Mouse (Mus musculus): ENCODE measurements around the gene Pde11a. TPM values are rescaled to one million over a fixed set of nuclear protein-coding genes. Genes with fewer than 3 reads are reported as not detected.

Gene Pde11a
- polyA plus RNA-seq, 1 experiment from 2014 or later, result 0.52 TPM

DNA sequence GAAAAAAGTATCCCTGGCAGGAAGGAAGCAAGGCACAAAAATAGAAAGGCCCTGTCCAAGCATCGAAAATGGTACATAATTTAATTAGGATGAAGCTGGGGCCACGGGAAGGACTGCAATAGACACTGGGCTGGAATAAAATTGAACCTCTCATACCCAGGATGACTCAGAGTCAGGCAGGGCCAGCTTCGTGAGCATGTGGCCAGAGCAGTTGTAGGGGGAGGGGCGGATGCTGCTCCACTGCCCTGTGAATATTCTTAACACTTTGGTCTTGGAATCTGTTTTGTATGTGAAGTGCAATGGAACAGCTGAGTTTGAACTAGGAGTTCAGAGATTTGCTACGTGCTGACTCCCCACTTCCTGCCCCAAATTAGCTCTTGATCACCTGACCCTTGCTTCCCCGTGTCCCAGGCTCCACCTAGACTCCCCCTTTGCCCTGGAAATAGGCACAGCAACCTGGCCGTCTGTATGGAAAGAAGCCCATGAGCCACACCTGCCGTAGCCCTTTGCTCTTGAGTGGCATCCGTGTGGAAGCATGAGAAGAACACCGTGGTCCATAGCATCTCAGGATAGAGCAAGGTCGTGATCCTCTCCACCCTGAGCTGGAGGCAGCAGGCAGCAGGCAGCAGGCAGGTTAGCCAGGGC is 6.3 kb downstream of the Pde11a start:
- Histone ChIP-seq H3K27ac (replicated peaks; ENCODE audit: low read depth, low read length) (no peak overlapping the region), H3K9me3 (ENCODE audit: control insufficient read depth, low read length) (no peaks in the 10 kb centered on the region), H3K4me3 (ENCODE audit: low read depth, low read length) (no peak overlapping the region), H3K27me3 (ENCODE audit: control insufficient read depth, insufficient read depth, low read length) (no peaks in the 10 kb centered on the region), H3K9ac (ENCODE audit: low read length) (no peak overlapping the region), H3K4me2 (ENCODE audit: low read depth, severe bottlenecking) (no peak overlapping the region), H3K36me3 (ENCODE audit: control insufficient read depth, insufficient read depth, low read length) (no peaks in the 10 kb centered on the region), H3K4me1 (ENCODE audit: control insufficient read depth, insufficient read depth, low read length) (no peaks in the 10 kb centered on the region; the same call in 1 of the 2 replicates)
- 73% methylated on average over 11 of the region's 11 CpGs for WGBS
- ATAC-seq (ENCODE audit: insufficient number of reproducible peaks, low FRiP score, low TSS enrichment, low read depth) (no peak), DNase-seq (ENCODE audit: low spot score) (peak; percentile 18)

DNA sequence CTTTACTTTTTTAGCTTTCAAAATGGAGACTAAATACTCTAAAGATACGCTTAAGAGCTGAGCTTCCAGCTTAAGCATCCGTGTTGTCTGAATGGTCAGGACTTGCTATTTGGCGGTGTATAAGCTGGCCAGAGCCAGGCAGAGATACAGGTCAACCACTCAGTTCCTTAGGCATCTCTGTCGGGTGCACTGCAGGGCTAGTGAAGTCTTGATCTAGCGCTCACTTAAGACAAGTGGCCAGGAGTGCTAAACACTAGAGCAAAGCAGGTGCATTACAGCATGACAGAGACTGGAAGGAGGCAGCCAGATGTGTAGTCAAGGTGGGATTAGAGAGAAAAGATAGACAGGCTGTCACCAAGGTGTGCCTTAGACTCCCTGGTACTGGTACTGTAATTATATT is 8.5 kb downstream of the Pde11a start:
- no peak for ATAC-seq (ENCODE audit: insufficient number of reproducible peaks, low FRiP score, low TSS enrichment, low read depth)
- no peaks in the 10 kb centered on the region; the same call in 1 of the 2 replicates for H3K4me1 ChIP-seq (ENCODE audit: control insufficient read depth, insufficient read depth, low read length)
- DNase-seq (ENCODE audit: low spot score), result peak; percentile 11
- H3K9me3 ChIP-seq (ENCODE audit: control insufficient read depth, low read length), result no peaks in the 10 kb centered on the region
- H3K27me3 ChIP-seq (ENCODE audit: control insufficient read depth, insufficient read depth, low read length), result no peaks in the 10 kb centered on the region
- H3K27ac ChIP-seq (replicated peaks; ENCODE audit: low read depth, low read length), result no peak overlapping the region
- H3K4me2 ChIP-seq (ENCODE audit: low read depth, severe bottlenecking), result no peak overlapping the region
- 92% methylated on average over 5 of the region's 5 CpGs for WGBS
- H3K36me3 ChIP-seq (ENCODE audit: control insufficient read depth, insufficient read depth, low read length), result no peaks in the 10 kb centered on the region
- no peak overlapping the region for H3K9ac ChIP-seq (ENCODE audit: low read length)
- no peak overlapping the region for H3K4me3 ChIP-seq (ENCODE audit: low read depth, low read length)

DNA sequence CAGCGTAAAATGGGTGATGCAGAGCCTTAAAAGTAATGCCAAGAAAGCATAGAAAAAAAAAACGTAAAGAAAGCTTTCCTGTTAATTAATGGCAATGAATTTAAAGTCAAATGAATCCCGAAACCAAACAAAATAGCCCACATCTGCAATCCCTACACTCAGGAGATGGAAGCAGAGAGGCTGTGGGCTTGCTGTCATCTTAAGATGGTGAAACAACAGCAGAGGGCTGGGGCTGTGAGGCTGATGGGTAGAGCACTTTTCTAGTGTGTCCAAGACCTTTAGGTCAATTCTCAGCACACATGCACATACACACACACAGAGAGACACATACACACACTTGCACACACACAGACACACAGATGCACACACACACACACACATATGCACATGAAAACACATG is 12.4 kb downstream of the Pde11a start:
- no peak for ATAC-seq (ENCODE audit: insufficient number of reproducible peaks, low FRiP score, low TSS enrichment, low read depth)
- Histone ChIP-seq H3K27ac (replicated peaks; ENCODE audit: low read depth, low read length) (no peak overlapping the region), H3K36me3 (ENCODE audit: control insufficient read depth, insufficient read depth, low read length) (no peaks in the 10 kb centered on the region), H3K9ac (ENCODE audit: low read length) (no peak overlapping the region), H3K27me3 (ENCODE audit: control insufficient read depth, insufficient read depth, low read length) (no peaks in the 10 kb centered on the region), H3K4me1 (ENCODE audit: control insufficient read depth, insufficient read depth, low read length) (no peaks in the 10 kb centered on the region), H3K4me3 (ENCODE audit: low read depth, low read length) (no peak overlapping the region), H3K9me3 (ENCODE audit: control insufficient read depth, low read length) (no peaks in the 10 kb centered on the region), H3K4me2 (ENCODE audit: low read depth, severe bottlenecking) (no peak overlapping the region)
- WGBS, result 83% methylated on average over 3 of the region's 3 CpGs
- DNase-seq (ENCODE audit: low spot score), result no peak

DNA sequence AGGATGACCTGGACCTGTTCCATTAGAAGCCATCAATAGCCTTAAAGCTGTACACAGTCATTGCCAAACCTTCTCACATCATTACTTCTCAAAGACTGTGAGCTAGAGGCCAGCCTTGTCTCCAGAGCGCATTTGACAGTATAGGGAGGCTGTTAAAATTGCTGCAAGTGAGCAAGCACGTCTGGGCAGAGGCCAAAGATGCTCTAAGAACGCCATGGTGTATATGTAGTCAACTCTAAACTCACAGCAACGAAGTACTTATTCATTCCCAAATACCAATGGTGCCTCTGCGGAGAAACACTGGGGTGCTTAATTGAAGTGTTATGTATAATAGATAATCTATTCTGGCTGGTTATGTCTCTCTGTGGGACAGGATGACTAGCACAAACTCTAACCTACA is 14.1 kb downstream of the Pde11a start:
- Histone ChIP-seq H3K9ac (ENCODE audit: low read length) (no peak overlapping the region), H3K27ac (replicated peaks; ENCODE audit: low read depth, low read length) (no peak overlapping the region), H3K9me3 (ENCODE audit: control insufficient read depth, low read length) (no peaks in the 10 kb centered on the region), H3K27me3 (ENCODE audit: control insufficient read depth, insufficient read depth, low read length) (no peaks in the 10 kb centered on the region), H3K4me1 (ENCODE audit: control insufficient read depth, insufficient read depth, low read length) (no peaks in the 10 kb centered on the region), H3K4me3 (ENCODE audit: low read depth, low read length) (no peak overlapping the region), H3K36me3 (ENCODE audit: control insufficient read depth, insufficient read depth, low read length) (no peaks in the 10 kb centered on the region), H3K4me2 (ENCODE audit: low read depth, severe bottlenecking) (no peak overlapping the region)
- ATAC-seq (ENCODE audit: insufficient number of reproducible peaks, low FRiP score, low TSS enrichment, low read depth) (no peak), DNase-seq (ENCODE audit: low spot score) (peak; percentile 7)
- 85% methylated on average over 5 of the region's 5 CpGs for WGBS

DNA sequence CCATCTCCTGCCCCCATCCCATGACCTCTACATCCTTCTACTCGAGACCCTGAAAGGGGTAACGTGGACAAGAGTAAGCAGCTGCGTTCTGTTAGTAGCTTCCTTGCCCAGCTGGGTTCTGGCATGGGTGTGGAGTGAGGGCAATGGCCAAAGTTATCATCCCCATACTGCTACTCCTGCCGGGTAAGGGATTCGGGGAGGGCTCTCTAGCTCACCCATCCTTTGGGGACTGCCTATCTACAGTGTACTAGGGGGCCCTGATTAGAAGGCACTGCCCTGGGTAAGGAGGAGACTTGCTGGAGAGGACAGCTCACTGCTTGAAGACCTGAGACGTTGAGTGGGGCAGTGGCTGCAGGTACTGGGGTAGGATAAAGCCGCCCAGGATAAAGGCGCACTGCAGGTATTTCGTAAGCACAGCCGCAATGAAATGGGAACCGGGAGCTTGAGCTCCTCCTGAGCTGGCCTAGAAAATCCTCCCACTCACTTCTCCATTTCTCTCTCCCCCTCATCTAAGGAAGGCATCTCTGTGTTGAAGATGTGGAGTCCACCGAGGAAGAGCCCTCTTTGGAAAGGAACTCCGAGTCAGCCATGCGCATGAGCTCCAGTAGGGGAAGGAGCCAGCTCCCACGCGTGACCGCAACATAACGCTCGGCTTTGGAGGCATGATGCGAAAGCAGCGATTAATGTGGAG is 15.2 kb downstream of the Pde11a start:
- WGBS, result 87% methylated on average over 21 of the region's 21 CpGs
- no peaks in the 10 kb centered on the region for H3K9me3 ChIP-seq (ENCODE audit: control insufficient read depth, low read length)
- no peak overlapping the region for H3K9ac ChIP-seq (ENCODE audit: low read length)
- H3K27me3 ChIP-seq (ENCODE audit: control insufficient read depth, insufficient read depth, low read length), result no peaks in the 10 kb centered on the region
- no peaks in the 10 kb centered on the region for H3K4me1 ChIP-seq (ENCODE audit: control insufficient read depth, insufficient read depth, low read length)
- H3K4me3 ChIP-seq (ENCODE audit: low read depth, low read length), result no peak overlapping the region
- DNase-seq (ENCODE audit: low spot score) (peak; percentile 18), ATAC-seq (ENCODE audit: insufficient number of reproducible peaks, low FRiP score, low TSS enrichment, low read depth) (no peak)
- no peak overlapping the region for H3K4me2 ChIP-seq (ENCODE audit: low read depth, severe bottlenecking)
- no peak overlapping the region for H3K27ac ChIP-seq (replicated peaks; ENCODE audit: low read depth, low read length)
- H3K36me3 ChIP-seq (ENCODE audit: control insufficient read depth, insufficient read depth, low read length), result no peaks in the 10 kb centered on the region

DNA sequence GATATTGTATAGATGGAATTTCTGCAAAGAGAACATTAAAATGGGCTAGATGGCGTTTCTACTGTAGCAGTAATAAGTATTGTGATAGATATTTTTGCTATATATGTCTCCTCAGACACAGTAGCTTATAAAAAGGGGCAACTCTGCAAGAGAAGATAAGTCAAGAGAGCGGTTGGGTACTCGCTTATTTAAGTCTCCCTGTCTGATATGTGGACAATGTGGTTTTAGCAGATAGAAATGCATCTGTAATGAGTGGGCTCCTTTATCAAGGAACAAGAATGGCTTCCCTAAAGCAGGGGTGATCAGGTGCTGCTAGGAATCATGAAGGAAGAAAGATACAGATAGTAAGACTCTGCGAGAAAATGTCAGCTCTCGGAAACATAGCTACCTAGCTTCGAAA is 18.2 kb downstream of the Pde11a start:
- Histone ChIP-seq H3K4me2 (ENCODE audit: low read depth, severe bottlenecking) (no peak overlapping the region), H3K4me3 (ENCODE audit: low read depth, low read length) (no peak overlapping the region), H3K27me3 (ENCODE audit: control insufficient read depth, insufficient read depth, low read length) (no peaks in the 10 kb centered on the region), H3K27ac (replicated peaks; ENCODE audit: low read depth, low read length) (no peak overlapping the region), H3K4me1 (ENCODE audit: control insufficient read depth, insufficient read depth, low read length) (no peaks in the 10 kb centered on the region), H3K36me3 (ENCODE audit: control insufficient read depth, insufficient read depth, low read length) (no peaks in the 10 kb centered on the region), H3K9ac (ENCODE audit: low read length) (no peak overlapping the region), H3K9me3 (ENCODE audit: control insufficient read depth, low read length) (no peaks in the 10 kb centered on the region)
- ATAC-seq (ENCODE audit: insufficient number of reproducible peaks, low FRiP score, low TSS enrichment, low read depth) (no peak), DNase-seq (ENCODE audit: low spot score) (no peak)
- 85% methylated on average over 6 of the region's 6 CpGs for WGBS

DNA sequence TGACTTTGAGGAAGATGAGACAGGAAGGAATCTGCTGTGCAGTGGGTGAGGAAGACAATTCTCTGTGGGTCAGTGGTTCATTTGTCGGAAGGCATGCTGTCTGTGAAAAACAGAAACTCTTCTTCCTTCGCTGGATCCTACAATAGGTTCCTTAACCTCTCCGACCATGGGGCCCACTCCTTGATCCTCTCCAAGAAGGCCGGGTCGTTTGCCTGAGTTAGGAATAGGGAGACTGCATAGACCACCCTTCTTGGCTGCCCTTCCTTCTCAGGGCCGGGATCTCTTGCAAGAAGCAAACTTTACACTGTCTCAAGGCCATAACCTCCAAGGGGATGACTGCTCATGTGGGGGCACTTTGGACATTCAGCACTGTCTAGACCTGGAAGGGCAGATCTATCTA is 19.3 kb downstream of the Pde11a start:
- no peaks in the 10 kb centered on the region for H3K9me3 ChIP-seq (ENCODE audit: control insufficient read depth, low read length)
- no peak overlapping the region for H3K4me3 ChIP-seq (ENCODE audit: low read depth, low read length)
- ATAC-seq (ENCODE audit: insufficient number of reproducible peaks, low FRiP score, low TSS enrichment, low read depth), result no peak
- DNase-seq (ENCODE audit: low spot score), result peak; percentile 15
- no peaks in the 10 kb centered on the region for H3K36me3 ChIP-seq (ENCODE audit: control insufficient read depth, insufficient read depth, low read length)
- no peaks in the 10 kb centered on the region for H3K4me1 ChIP-seq (ENCODE audit: control insufficient read depth, insufficient read depth, low read length)
- no peak overlapping the region for H3K27ac ChIP-seq (replicated peaks; ENCODE audit: low read depth, low read length)
- no peak overlapping the region for H3K9ac ChIP-seq (ENCODE audit: low read length)
- no peaks in the 10 kb centered on the region for H3K27me3 ChIP-seq (ENCODE audit: control insufficient read depth, insufficient read depth, low read length)
- no peak overlapping the region for H3K4me2 ChIP-seq (ENCODE audit: low read depth, severe bottlenecking)
- 86% methylated on average over 6 of the region's 6 CpGs for WGBS

DNA sequence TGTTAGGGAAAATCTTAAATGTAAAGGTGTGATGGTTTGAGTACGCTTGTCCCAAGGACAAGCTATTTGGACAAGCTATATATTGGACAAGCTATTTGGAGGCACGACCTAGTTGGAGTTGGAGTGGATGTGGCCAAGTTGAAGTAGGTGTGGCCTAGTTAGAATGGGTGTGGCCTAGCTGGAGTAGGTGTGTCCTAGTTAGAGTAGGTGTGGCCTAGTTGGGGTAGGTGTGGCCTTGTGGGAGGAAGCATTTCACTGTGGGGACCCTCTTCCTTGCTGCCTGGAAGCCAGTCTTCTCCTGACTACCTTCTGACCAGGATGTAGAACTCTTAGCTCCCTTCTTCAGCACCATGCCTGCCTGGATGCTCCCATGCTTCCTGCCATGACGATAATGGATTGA is 50.9 kb downstream of the Pde11a start:
- no peak overlapping the region for H3K4me2 ChIP-seq (ENCODE audit: low read depth, severe bottlenecking)
- H3K9ac ChIP-seq (ENCODE audit: low read length), result no peak overlapping the region
- H3K4me1 ChIP-seq (ENCODE audit: control insufficient read depth, insufficient read depth, low read length), result no peaks in the 10 kb centered on the region
- DNase-seq (ENCODE audit: low spot score) (peak; percentile 15), ATAC-seq (ENCODE audit: insufficient number of reproducible peaks, low FRiP score, low TSS enrichment, low read depth) (no peak)
- H3K36me3 ChIP-seq (ENCODE audit: control insufficient read depth, insufficient read depth, low read length), result no peaks in the 10 kb centered on the region
- no peak overlapping the region for H3K4me3 ChIP-seq (ENCODE audit: low read depth, low read length)
- WGBS, result 89% methylated on average over 3 of the region's 3 CpGs
- no peak overlapping the region for H3K27ac ChIP-seq (replicated peaks; ENCODE audit: low read depth, low read length)
- H3K9me3 ChIP-seq (ENCODE audit: control insufficient read depth, low read length), result no peaks in the 10 kb centered on the region
- H3K27me3 ChIP-seq (ENCODE audit: control insufficient read depth, insufficient read depth, low read length), result no peaks in the 10 kb centered on the region

Data from limb, embryonic 11.5 days (tissue).